Mouse (Mus musculus) 3T3-L1 (cell line): ENCODE data around the gene Sema3c.

ENCODE experiments used
- DNase-seq: peaks from one replicate; pipeline ENCODE4 v3.0.0-alpha.2; 2015; ENCODE audit warnings: low read depth, low spot score

The Sema3c gene

GRCm38 (mm10) chr5:17776571-17776970, 202.5 kb downstream of the Sema3c start:
- peak; percentile 91 for DNase-seq
